ENCODE assay signal across 12 mouse cellular contexts in the genomic region with DNA sequence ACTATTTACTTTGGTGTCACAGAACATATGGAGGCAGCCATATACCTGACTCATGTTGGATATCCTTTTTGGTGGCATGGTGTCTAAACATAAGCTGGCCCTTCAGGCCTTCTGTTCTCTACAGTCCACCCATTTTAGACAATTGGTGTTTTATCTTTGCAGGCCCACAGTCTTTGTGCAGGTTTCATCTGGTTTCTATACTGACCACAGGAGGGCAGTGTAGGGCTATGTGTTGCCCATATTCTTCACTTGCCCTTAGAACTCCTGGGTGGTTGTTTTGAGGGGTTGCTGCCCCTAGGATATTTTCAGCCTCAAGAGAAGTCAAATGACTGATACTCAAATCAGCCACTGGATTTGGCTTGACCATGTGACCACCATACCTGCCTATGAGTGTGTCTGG. TPM values are rescaled to one million over a fixed set of nuclear protein-coding genes. Genes with fewer than 3 reads are reported as not detected.
DNase-seq lines count a peak whose midpoint lies in the region; ATAC-seq and TF ChIP-seq lines count a peak whose summit lies in the region.
"Had no signal": no experiment of that assay in that cellular context is flagged by ENCODE, and none has a peak within 500 bp of the region (broad histone marks: within the 10 kb centered on the region; RNA-seq: fewer than 3 reads in every experiment).

No protein-coding gene starts in this region.

- H3K27ac ChIP-seq in heart, postnatal 0 days (ENCODE audit: low read depth) = no peak overlapping the region
- H3K27ac ChIP-seq: embryonic facial prominence, embryonic 12.5 days; intestine, embryonic 15.5 days; limb, embryonic 13.5 days had no signal

- ATAC-seq in heart, postnatal 0 days (ENCODE audit: insufficient read depth, low read depth) = no peak
- ATAC-seq: intestine, embryonic 15.5 days had no signal

- no peak overlapping the region for H3K4me2 ChIP-seq in heart, postnatal 0 days (ENCODE audit: low read depth, low read length)
- H3K4me2 ChIP-seq: embryonic facial prominence, embryonic 12.5 days; intestine, embryonic 15.5 days; limb, embryonic 13.5 days had no signal

- H3K27me3 ChIP-seq in heart, postnatal 0 days (ENCODE audit: control insufficient read depth, insufficient read depth, low read length) = no peaks in the 10 kb centered on the region
- H3K27me3 ChIP-seq: embryonic facial prominence, embryonic 12.5 days; intestine, embryonic 15.5 days; limb, embryonic 13.5 days had no signal

- no peaks in the 10 kb centered on the region for H3K4me1 ChIP-seq in heart, postnatal 0 days (ENCODE audit: control insufficient read depth, insufficient read depth)
- H3K4me1 ChIP-seq: embryonic facial prominence, embryonic 12.5 days; intestine, embryonic 15.5 days; limb, embryonic 13.5 days had no signal

- intact Hi-C loops in heart, postnatal 25 days (cut with DNase I) = no loop called here

- no peak overlapping the region for H3K4me3 ChIP-seq in heart, postnatal 0 days (ENCODE audit: low read depth, low read length)
- H3K4me3 ChIP-seq: embryonic facial prominence, embryonic 12.5 days; intestine, embryonic 15.5 days; limb, embryonic 13.5 days had no signal

- peak; percentile 40 for TF ChIP-seq CTCF in heart, postnatal 0 days (IDR thresholded peaks at IDR 0.05; ENCODE audit: low read depth)

- DNase-seq in heart, postnatal 0 days (ENCODE audit: low spot score) = no peak
- no peak for DNase-seq in heart, postnatal 25 days (ENCODE audit: low spot score)
- peak; percentile 23 for DNase-seq in thymus, postnatal 14 days
- no peak for DNase-seq in thymus, postnatal 25 days
- peak; percentile 8 for DNase-seq in embryo, embryonic 11.5 days (ENCODE audit: low read depth, low spot score)
- DNase-seq in urinary bladder, postnatal 25 days (ENCODE audit: low spot score) = no peak
- DNase-seq in layer of hippocampus, adult 9-10 months (ENCODE audit: low spot score) = no peak
- no peak for DNase-seq in Muller cell, postnatal 12 days (ENCODE audit: inconsistent ontology term)
- DNase-seq: gastrocnemius, postnatal 25 days had no signal

- no peaks in the 10 kb centered on the region for H3K36me3 ChIP-seq in heart, postnatal 0 days (replicated peaks; ENCODE audit: control insufficient read depth, insufficient read depth, low read length)
- H3K36me3 ChIP-seq: embryonic facial prominence, embryonic 12.5 days; intestine, embryonic 15.5 days; limb, embryonic 13.5 days had no signal

- H3K9ac ChIP-seq in heart, postnatal 0 days (replicated peaks; ENCODE audit: low read depth, low read length) = no peak overlapping the region
- H3K9ac ChIP-seq: embryonic facial prominence, embryonic 12.5 days; intestine, embryonic 15.5 days; limb, embryonic 13.5 days had no signal

- no peaks in the 10 kb centered on the region for H3K9me3 ChIP-seq in heart, postnatal 0 days (replicated peaks; ENCODE audit: control insufficient read depth, low read length)
- H3K9me3 ChIP-seq: embryonic facial prominence, embryonic 12.5 days; intestine, embryonic 15.5 days; limb, embryonic 13.5 days had no signal

- TF ChIP-seq EP300 in heart, postnatal 0 days (IDR thresholded peaks at IDR 0.05; ENCODE audit: low read depth) = no peak

RNA-seq across cellular contexts. Expression of gene Gm364, which starts 5.3 kb away (rescaled TPM):
- not detected in 2 replicates for total RNA-seq in heart, postnatal 0 days (2014; rRNA removed; ENCODE audit: low replicate concordance)
- polyA plus RNA-seq in heart, postnatal 0 days (2015; fragmentation: Nextera tagmentation; extraction: Ambion mirVana) = not detected in 2 replicates
- total RNA-seq in heart, postnatal 25 days (2021) = not detected
- total RNA-seq: gastrocnemius, postnatal 25 days had no signal
- polyA plus RNA-seq: embryonic facial prominence, embryonic 12.5 days; intestine, embryonic 15.5 days; limb, embryonic 13.5 days had no signal

RNA-seq across cellular contexts. Expression of gene Rbmx, which starts 10.8 kb away (rescaled TPM):
- 54.7 and 80.2 TPM in 2 replicates for total RNA-seq in heart, postnatal 0 days (2014; rRNA removed; ENCODE audit: low replicate concordance)
- 55.1 and 67.5 TPM in 2 replicates for polyA plus RNA-seq in heart, postnatal 0 days (2015; fragmentation: Nextera tagmentation; extraction: Ambion mirVana)
- 10 to 100 TPM; 24.7 to 27.1 TPM for total RNA-seq in heart, postnatal 25 days (2021)

Comparison
In these comparisons a context has a peak if more than half of its experiments do, and no peak if none do; other contexts are left out.
1. DNase-seq: peak in thymus, postnatal 14 days (single experiment) and embryo, embryonic 11.5 days (single experiment); none in heart, postnatal 0 days (single experiment), heart, postnatal 25 days (single experiment), thymus, postnatal 25 days (single experiment), urinary bladder, postnatal 25 days (single experiment), layer of hippocampus, adult 9-10 months (single experiment) and Muller cell, postnatal 12 days (single experiment).